Mouse (Mus musculus): ENCODE data around the gene Sft2d2. TPM values are rescaled to one million over a fixed set of nuclear protein-coding genes. Genes with fewer than 3 reads are reported as not detected.

Gene Sft2d2
- polyA plus RNA-seq, 1 experiment: 85.4 TPM

- Histone ChIP-seq H3K36me3 (ENCODE audit: control insufficient read depth, insufficient read depth, low read length) (no peaks in the 10 kb centered on the region), H3K4me1 (ENCODE audit: control insufficient read depth, insufficient read depth, insufficient read length, low read length) (peaks cover 3% of the 10 kb centered on the region; the same call in 1 of the 2 replicates), H3K27me3 (ENCODE audit: control insufficient read depth, insufficient read depth, low read length) (no peaks in the 10 kb centered on the region), H3K27ac (ENCODE audit: insufficient read depth, low read depth, low read length) (no peak overlapping the region), H3K4me3 (ENCODE audit: low read depth, low read length) (no peak overlapping the region)
- WGBS: 70% methylated on average over 3 of the region's 3 CpGs
- TF ChIP-seq POLR2A (IDR thresholded peaks at IDR 0.05; ENCODE audit: low read depth, low read length): no peak
- TF ChIP-seq CTCF (IDR thresholded peaks at IDR 0.05; ENCODE audit: extremely low read depth, insufficient read length, insufficient replicate concordance, low read depth, low read length): no peak
Observed at GRCm38 (mm10) chr1:165169462-165169861, 24.8 kb downstream of the Sft2d2 start.

GRCm38 (mm10) chr1:165164920-165165319 is 29.3 kb downstream of the Sft2d2 start:
- WGBS: 92% methylated on average over 6 of the region's 6 CpGs
- H3K27ac ChIP-seq (ENCODE audit: insufficient read depth, low read depth, low read length): no peak overlapping the region
- TF ChIP-seq CTCF (IDR thresholded peaks at IDR 0.05; ENCODE audit: extremely low read depth, insufficient read length, insufficient replicate concordance, low read depth, low read length) (no peak), POLR2A (IDR thresholded peaks at IDR 0.05; ENCODE audit: low read depth, low read length) (no peak)
- H3K27me3 ChIP-seq (ENCODE audit: control insufficient read depth, insufficient read depth, low read length): no peaks in the 10 kb centered on the region
- no peak overlapping the region for H3K4me3 ChIP-seq (ENCODE audit: low read depth, low read length)
- H3K4me1 ChIP-seq (ENCODE audit: control insufficient read depth, insufficient read depth, insufficient read length, low read length): 0 out of 2 replicates have a peak, but pooled peaks cover 3% of the 10 kb centered on the region
- no peaks in the 10 kb centered on the region for H3K36me3 ChIP-seq (ENCODE audit: control insufficient read depth, insufficient read depth, low read length)

GRCm38 (mm10) chr1:165160723-165161405 is 33.4 kb downstream of the Sft2d2 start, which contains the start of gene Tbx19:
Gene Tbx19 (minus strand): TSS chr1:165160773.
- no peaks in the 10 kb centered on the region for H3K27me3 ChIP-seq (ENCODE audit: control insufficient read depth, insufficient read depth, low read length)
- no peaks in the 10 kb centered on the region for H3K36me3 ChIP-seq (ENCODE audit: control insufficient read depth, insufficient read depth, low read length)
- H3K4me1 ChIP-seq (ENCODE audit: control insufficient read depth, insufficient read depth, insufficient read length, low read length): 0 out of 2 replicates have a peak, but pooled peaks cover 3% of the 10 kb centered on the region
- no peak within 1 kb of the TSS for H3K27ac ChIP-seq (ENCODE audit: insufficient read depth, low read depth, low read length)
- TF ChIP-seq POLR2A (IDR thresholded peaks at IDR 0.05; ENCODE audit: low read depth, low read length): no peak
- no peak for TF ChIP-seq CTCF (IDR thresholded peaks at IDR 0.05; ENCODE audit: extremely low read depth, insufficient read length, insufficient replicate concordance, low read depth, low read length)
- no peak within 1 kb of the TSS for H3K4me3 ChIP-seq (ENCODE audit: low read depth, low read length)
- 80% methylated on average over 8 of the region's 8 CpGs for WGBS

GRCm38 (mm10) chr1:165158841-165159240 is 35.4 kb downstream of the Sft2d2 start:
- Histone ChIP-seq H3K4me1 (ENCODE audit: control insufficient read depth, insufficient read depth, insufficient read length, low read length) (no peaks in the 10 kb centered on the region; the same call in 1 of the 2 replicates), H3K27ac (ENCODE audit: insufficient read depth, low read depth, low read length) (no peak overlapping the region), H3K4me3 (ENCODE audit: low read depth, low read length) (no peak overlapping the region), H3K36me3 (ENCODE audit: control insufficient read depth, insufficient read depth, low read length) (no peaks in the 10 kb centered on the region), H3K27me3 (ENCODE audit: control insufficient read depth, insufficient read depth, low read length) (no peaks in the 10 kb centered on the region)
- TF ChIP-seq POLR2A (IDR thresholded peaks at IDR 0.05; ENCODE audit: low read depth, low read length) (no peak), CTCF (IDR thresholded peaks at IDR 0.05; ENCODE audit: extremely low read depth, insufficient read length, insufficient replicate concordance, low read depth, low read length) (no peak)
- 62% methylated on average over 10 of the region's 10 CpGs for WGBS

- 66% methylated on average over 4 of the region's 4 CpGs for WGBS
Observed at GRCm38 (mm10) chr1:165154162-165154561, 40.1 kb downstream of the Sft2d2 start.

GRCm38 (mm10) chr1:165151216-165151615 is 43.0 kb downstream of the Sft2d2 start:
- H3K4me1 ChIP-seq (ENCODE audit: control insufficient read depth, insufficient read depth, insufficient read length, low read length): no peaks in the 10 kb centered on the region; the same call in 1 of the 2 replicates
- H3K36me3 ChIP-seq (ENCODE audit: control insufficient read depth, insufficient read depth, low read length): no peaks in the 10 kb centered on the region
- no peaks in the 10 kb centered on the region for H3K27me3 ChIP-seq (ENCODE audit: control insufficient read depth, insufficient read depth, low read length)
- WGBS: 27% methylated on average over 8 of the region's 8 CpGs
- TF ChIP-seq POLR2A (IDR thresholded peaks at IDR 0.05; ENCODE audit: low read depth, low read length) (no peak), CTCF (IDR thresholded peaks at IDR 0.05; ENCODE audit: extremely low read depth, insufficient read length, insufficient replicate concordance, low read depth, low read length) (no peak)
- H3K4me3 ChIP-seq (ENCODE audit: low read depth, low read length): no peak overlapping the region
- H3K27ac ChIP-seq (ENCODE audit: insufficient read depth, low read depth, low read length): no peak overlapping the region

More at GRCm38 (mm10) chr1:165154162-165154561, 40.1 kb downstream of the Sft2d2 start:
- H3K4me1 ChIP-seq (ENCODE audit: control insufficient read depth, insufficient read depth, insufficient read length, low read length): no peaks in the 10 kb centered on the region; the same call in 1 of the 2 replicates
- H3K4me3 ChIP-seq (ENCODE audit: low read depth, low read length): no peak overlapping the region
- no peak for TF ChIP-seq CTCF (IDR thresholded peaks at IDR 0.05; ENCODE audit: extremely low read depth, insufficient read length, insufficient replicate concordance, low read depth, low read length)
- TF ChIP-seq POLR2A (IDR thresholded peaks at IDR 0.05; ENCODE audit: low read depth, low read length): no peak
- no peak overlapping the region for H3K27ac ChIP-seq (ENCODE audit: insufficient read depth, low read depth, low read length)
- H3K36me3 ChIP-seq (ENCODE audit: control insufficient read depth, insufficient read depth, low read length): no peaks in the 10 kb centered on the region
- no peaks in the 10 kb centered on the region for H3K27me3 ChIP-seq (ENCODE audit: control insufficient read depth, insufficient read depth, low read length)

GRCm38 (mm10) chr1:165142343-165142916 is 51.8 kb downstream of the Sft2d2 start:
- Histone ChIP-seq H3K36me3 (ENCODE audit: control insufficient read depth, insufficient read depth, low read length) (no peaks in the 10 kb centered on the region), H3K4me1 (ENCODE audit: control insufficient read depth, insufficient read depth, insufficient read length, low read length) (no peaks in the 10 kb centered on the region; the same call in 1 of the 2 replicates), H3K27ac (ENCODE audit: insufficient read depth, low read depth, low read length) (no peak overlapping the region), H3K4me3 (ENCODE audit: low read depth, low read length) (no peak overlapping the region), H3K27me3 (ENCODE audit: control insufficient read depth, insufficient read depth, low read length) (no peaks in the 10 kb centered on the region)
- TF ChIP-seq POLR2A (IDR thresholded peaks at IDR 0.05; ENCODE audit: low read depth, low read length) (no peak), CTCF (IDR thresholded peaks at IDR 0.05; ENCODE audit: extremely low read depth, insufficient read length, insufficient replicate concordance, low read depth, low read length) (no peak)
- 74% methylated on average over 12 of the region's 12 CpGs for WGBS

Measured in small intestine, adult 2 months (tissue).